Mouse (Mus musculus): ENCODE results near the gene Ctnna2. TPM values are rescaled to one million over a fixed set of nuclear protein-coding genes. Genes with fewer than 3 reads are reported as not detected.

The Ctnna2 gene
- polyA plus RNA-seq, 1 experiment from 2014 or later: 4.9 TPM

DNA sequence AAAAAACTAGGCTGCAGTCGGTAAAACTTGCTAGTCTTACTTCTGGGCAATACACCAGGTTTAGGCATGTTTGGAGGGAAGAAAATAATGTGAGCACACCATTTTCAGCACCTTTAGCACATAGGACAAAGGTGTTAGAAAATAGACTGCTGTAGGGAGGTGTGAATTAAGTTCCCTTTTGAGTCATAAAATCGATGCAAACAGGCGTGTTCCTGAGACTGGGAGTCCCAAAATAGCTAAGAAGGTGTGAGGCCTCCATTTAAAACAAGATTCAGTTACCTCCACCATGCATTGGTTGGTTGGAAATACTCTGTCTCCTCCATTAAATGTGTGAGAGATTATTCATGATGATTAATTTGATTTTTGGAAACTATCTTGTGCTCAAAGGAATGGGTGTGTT lies 50.1 kb downstream of the Ctnna2 start:
- Histone ChIP-seq H3K27ac (ENCODE audit: low read length) (no peak overlapping the region), H3K4me3 (ENCODE audit: low read length) (no peak overlapping the region), H3K9ac (ENCODE audit: low read depth, low read length) (no peak overlapping the region), H3K4me2 (ENCODE audit: low read depth, low read length) (no peak overlapping the region), H3K9me3 (ENCODE audit: control insufficient read depth, low read length) (no peaks in the 10 kb centered on the region), H3K4me1 (ENCODE audit: control insufficient read depth, insufficient read depth, low read length) (no peaks in the 10 kb centered on the region), H3K27me3 (replicated peaks; ENCODE audit: control insufficient read depth, insufficient read depth, low read length) (no peaks in the 10 kb centered on the region), H3K36me3 (ENCODE audit: control insufficient read depth, insufficient read depth, low read length) (no peaks in the 10 kb centered on the region)
- WGBS: 72% methylated on average over 3 of the region's 3 CpGs
- no peak for ATAC-seq

DNA sequence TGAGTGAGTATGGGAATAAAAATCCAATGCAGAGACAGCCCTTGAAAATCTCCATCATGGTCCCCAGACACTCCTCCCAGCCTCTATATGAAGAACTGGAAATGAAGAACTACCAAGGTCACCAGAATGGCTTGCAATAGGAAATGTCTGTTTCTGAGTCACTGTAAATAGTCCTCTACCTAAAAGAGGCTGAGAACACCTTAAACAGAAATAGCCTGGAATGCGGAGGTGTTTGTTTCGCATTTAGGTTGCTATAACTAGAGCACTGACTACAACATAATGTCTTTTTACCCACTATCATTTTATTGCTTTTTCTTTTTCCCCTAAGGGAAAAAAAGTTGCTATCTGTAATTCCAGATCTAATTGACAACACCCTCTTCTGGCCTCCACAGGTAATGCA lies 106.3 kb downstream of the Ctnna2 start:
- Histone ChIP-seq H3K36me3 (ENCODE audit: control insufficient read depth, insufficient read depth, low read length) (no peaks in the 10 kb centered on the region), H3K4me1 (ENCODE audit: control insufficient read depth, insufficient read depth, low read length) (no peaks in the 10 kb centered on the region), H3K4me2 (ENCODE audit: low read depth, low read length) (no peak overlapping the region), H3K9ac (ENCODE audit: low read depth, low read length) (no peak overlapping the region), H3K9me3 (ENCODE audit: control insufficient read depth, low read length) (no peaks in the 10 kb centered on the region), H3K27me3 (replicated peaks; ENCODE audit: control insufficient read depth, insufficient read depth, low read length) (no peaks in the 10 kb centered on the region), H3K4me3 (ENCODE audit: low read length) (no peak overlapping the region), H3K27ac (ENCODE audit: low read length) (no peak overlapping the region)
- WGBS: 90% methylated on average over 2 of the region's 2 CpGs
- ATAC-seq: no peak

DNA sequence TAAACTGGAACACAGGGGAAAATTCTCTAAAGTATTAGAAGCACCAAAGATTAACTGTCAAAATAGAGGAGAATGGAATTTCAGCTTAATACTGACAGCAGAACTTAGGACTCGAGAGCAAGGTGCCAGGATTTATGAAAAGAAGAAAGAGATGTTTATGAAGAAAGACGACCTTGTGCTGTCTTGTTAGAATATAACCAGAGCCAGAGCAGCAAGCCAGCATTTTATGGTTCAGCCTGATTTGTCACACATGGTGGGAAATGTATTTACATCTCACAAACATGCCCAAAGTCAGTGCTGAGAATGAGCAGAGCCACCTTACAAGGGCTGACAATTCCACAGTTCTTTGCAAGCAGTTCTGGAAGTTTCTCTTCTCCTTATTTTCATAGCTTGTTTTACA lies 110.2 kb downstream of the Ctnna2 start:
- no peaks in the 10 kb centered on the region for H3K27me3 ChIP-seq (replicated peaks; ENCODE audit: control insufficient read depth, insufficient read depth, low read length)
- no peak for ATAC-seq
- no peak overlapping the region for H3K4me2 ChIP-seq (ENCODE audit: low read depth, low read length)
- H3K9me3 ChIP-seq (ENCODE audit: control insufficient read depth, low read length): no peaks in the 10 kb centered on the region
- H3K4me3 ChIP-seq (ENCODE audit: low read length): no peak overlapping the region
- H3K4me1 ChIP-seq (ENCODE audit: control insufficient read depth, insufficient read depth, low read length): no peaks in the 10 kb centered on the region
- H3K27ac ChIP-seq (ENCODE audit: low read length): no peak overlapping the region
- 31% methylated on average over 2 of the region's 2 CpGs for WGBS
- H3K36me3 ChIP-seq (ENCODE audit: control insufficient read depth, insufficient read depth, low read length): no peaks in the 10 kb centered on the region
- no peak overlapping the region for H3K9ac ChIP-seq (ENCODE audit: low read depth, low read length)

DNA sequence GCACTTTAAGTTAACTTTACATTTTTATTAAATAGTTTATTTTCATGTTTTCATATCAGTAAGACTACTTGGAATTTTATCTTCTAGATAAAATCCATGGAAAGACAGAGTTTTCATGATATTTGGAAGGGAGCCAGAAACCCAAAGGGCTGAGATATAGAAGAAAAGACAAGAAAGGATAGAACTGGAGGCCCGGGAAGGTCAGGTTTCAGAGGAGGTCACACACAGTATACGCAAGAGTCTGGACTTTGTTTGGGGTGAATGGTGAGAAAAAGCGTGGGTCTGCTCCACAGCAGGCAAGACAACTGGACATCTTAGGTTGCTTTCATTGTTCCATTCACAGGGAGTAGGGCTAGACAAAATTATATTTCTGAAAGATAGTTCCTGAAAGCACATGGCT lies 111.4 kb downstream of the Ctnna2 start:
- no peak overlapping the region for H3K4me3 ChIP-seq (ENCODE audit: low read length)
- no peaks in the 10 kb centered on the region for H3K9me3 ChIP-seq (ENCODE audit: control insufficient read depth, low read length)
- no peak overlapping the region for H3K4me2 ChIP-seq (ENCODE audit: low read depth, low read length)
- no peaks in the 10 kb centered on the region for H3K27me3 ChIP-seq (replicated peaks; ENCODE audit: control insufficient read depth, insufficient read depth, low read length)
- H3K36me3 ChIP-seq (ENCODE audit: control insufficient read depth, insufficient read depth, low read length): no peaks in the 10 kb centered on the region
- ATAC-seq: no peak
- no peak overlapping the region for H3K27ac ChIP-seq (ENCODE audit: low read length)
- H3K4me1 ChIP-seq (ENCODE audit: control insufficient read depth, insufficient read depth, low read length): no peaks in the 10 kb centered on the region
- no peak overlapping the region for H3K9ac ChIP-seq (ENCODE audit: low read depth, low read length)
- WGBS: 32% methylated on average over 3 of the region's 3 CpGs

GRCm38 (mm10) chr6:77863379-77863778 lies 116.1 kb downstream of the Ctnna2 start:
- Histone ChIP-seq H3K36me3 (ENCODE audit: control insufficient read depth, insufficient read depth, low read length) (no peaks in the 10 kb centered on the region), H3K27me3 (replicated peaks; ENCODE audit: control insufficient read depth, insufficient read depth, low read length) (no peaks in the 10 kb centered on the region), H3K4me2 (ENCODE audit: low read depth, low read length) (no peak overlapping the region), H3K4me3 (ENCODE audit: low read length) (no peak overlapping the region), H3K9me3 (ENCODE audit: control insufficient read depth, low read length) (no peaks in the 10 kb centered on the region), H3K9ac (ENCODE audit: low read depth, low read length) (no peak overlapping the region), H3K27ac (ENCODE audit: low read length) (no peak overlapping the region), H3K4me1 (ENCODE audit: control insufficient read depth, insufficient read depth, low read length) (no peaks in the 10 kb centered on the region)
- WGBS: 86% methylated on average over 2 of the region's 2 CpGs
- no peak for ATAC-seq

DNA sequence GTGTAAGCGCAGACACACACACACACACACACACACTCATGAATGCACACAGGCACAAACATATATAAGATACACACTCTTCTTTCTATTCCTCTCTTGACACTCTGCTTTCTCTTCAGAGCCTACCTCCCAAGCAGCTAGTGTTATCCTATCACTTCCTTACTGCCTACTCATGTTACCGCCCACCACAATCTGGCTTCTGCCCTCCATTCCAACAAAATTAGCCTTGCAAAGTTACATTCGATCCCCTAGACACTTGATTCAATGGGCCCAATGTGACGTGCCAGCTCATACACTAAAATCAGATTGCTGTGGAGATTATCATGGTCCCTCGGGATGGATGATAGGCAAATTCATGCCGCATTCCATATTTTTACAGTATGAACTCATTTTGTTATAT lies 116.7 kb downstream of the Ctnna2 start:
- Histone ChIP-seq H3K27me3 (replicated peaks; ENCODE audit: control insufficient read depth, insufficient read depth, low read length) (no peaks in the 10 kb centered on the region), H3K4me2 (ENCODE audit: low read depth, low read length) (no peak overlapping the region), H3K36me3 (ENCODE audit: control insufficient read depth, insufficient read depth, low read length) (no peaks in the 10 kb centered on the region), H3K9ac (ENCODE audit: low read depth, low read length) (no peak overlapping the region), H3K9me3 (ENCODE audit: control insufficient read depth, low read length) (no peaks in the 10 kb centered on the region), H3K4me3 (ENCODE audit: low read length) (no peak overlapping the region), H3K27ac (ENCODE audit: low read length) (no peak overlapping the region), H3K4me1 (ENCODE audit: control insufficient read depth, insufficient read depth, low read length) (no peaks in the 10 kb centered on the region)
- 88% methylated on average over 6 of the region's 6 CpGs for WGBS
- ATAC-seq: no peak

- ATAC-seq: no peak
- H3K27ac ChIP-seq (ENCODE audit: low read length): no peak overlapping the region
- no peak overlapping the region for H3K4me3 ChIP-seq (ENCODE audit: low read length)
- H3K4me1 ChIP-seq (ENCODE audit: control insufficient read depth, insufficient read depth, low read length): no peaks in the 10 kb centered on the region
- no peaks in the 10 kb centered on the region for H3K27me3 ChIP-seq (replicated peaks; ENCODE audit: control insufficient read depth, insufficient read depth, low read length)
- no peak overlapping the region for H3K4me2 ChIP-seq (ENCODE audit: low read depth, low read length)
- whole genome bisulfite sequencing: 77% methylated on average over 1 of the region's 1 CpGs
- no peaks in the 10 kb centered on the region for H3K36me3 ChIP-seq (ENCODE audit: control insufficient read depth, insufficient read depth, low read length)
- H3K9me3 ChIP-seq (ENCODE audit: control insufficient read depth, low read length): no peaks in the 10 kb centered on the region
- H3K9ac ChIP-seq (ENCODE audit: low read depth, low read length): no peak overlapping the region
Observed at GRCm38 (mm10) chr6:77849438-77849837, 130.1 kb downstream of the Ctnna2 start.

DNA sequence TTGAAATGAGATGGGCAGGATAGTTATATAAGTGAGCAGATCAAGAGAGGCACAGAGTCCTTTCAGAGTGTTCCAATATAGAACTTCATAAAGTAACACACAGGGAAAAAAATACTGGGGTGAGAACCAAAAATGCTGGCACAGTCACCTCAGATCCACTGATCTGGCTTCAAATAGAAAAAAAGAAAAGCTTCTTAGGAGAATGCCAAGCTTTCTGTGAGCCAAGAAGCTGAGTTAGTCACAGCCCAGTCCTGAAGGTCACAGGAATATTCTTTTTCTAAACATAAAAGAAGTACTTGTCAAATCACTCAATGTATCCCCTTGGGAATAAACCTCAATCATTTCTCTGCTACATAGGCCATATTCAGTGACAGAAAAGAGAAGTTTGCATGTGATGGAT lies 130.7 kb downstream of the Ctnna2 start:
- Histone ChIP-seq H3K9me3 (ENCODE audit: control insufficient read depth, low read length) (no peaks in the 10 kb centered on the region), H3K27me3 (replicated peaks; ENCODE audit: control insufficient read depth, insufficient read depth, low read length) (no peaks in the 10 kb centered on the region), H3K4me1 (ENCODE audit: control insufficient read depth, insufficient read depth, low read length) (no peaks in the 10 kb centered on the region), H3K4me2 (ENCODE audit: low read depth, low read length) (no peak overlapping the region), H3K27ac (ENCODE audit: low read length) (no peak overlapping the region), H3K4me3 (ENCODE audit: low read length) (no peak overlapping the region), H3K9ac (ENCODE audit: low read depth, low read length) (no peak overlapping the region), H3K36me3 (ENCODE audit: control insufficient read depth, insufficient read depth, low read length) (no peaks in the 10 kb centered on the region)
- ATAC-seq: no peak

DNA sequence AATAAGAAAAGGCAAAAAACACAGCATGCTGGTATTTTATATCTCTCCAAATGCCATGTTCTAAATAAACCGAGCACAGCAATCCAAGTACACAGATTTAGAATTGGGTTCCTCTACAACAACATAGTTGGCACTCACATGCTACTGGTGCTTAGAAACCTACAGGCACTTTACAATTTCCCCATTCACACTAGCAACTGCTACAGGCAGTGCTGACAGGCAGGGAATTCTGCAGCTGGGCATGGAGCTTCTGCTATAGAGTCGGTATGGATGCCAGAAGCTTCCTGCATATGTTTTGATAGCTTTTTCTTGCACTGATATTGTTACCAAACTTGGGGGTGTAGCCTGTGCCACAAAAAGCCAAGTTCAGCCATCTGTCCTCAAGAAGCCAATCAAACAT lies 131.8 kb downstream of the Ctnna2 start:
- no peak overlapping the region for H3K4me3 ChIP-seq (ENCODE audit: low read length)
- H3K27ac ChIP-seq (ENCODE audit: low read length): no peak overlapping the region
- WGBS: 86% methylated on average over 2 of the region's 2 CpGs
- no peak overlapping the region for H3K4me2 ChIP-seq (ENCODE audit: low read depth, low read length)
- H3K9me3 ChIP-seq (ENCODE audit: control insufficient read depth, low read length): no peaks in the 10 kb centered on the region
- ATAC-seq: no peak
- no peaks in the 10 kb centered on the region for H3K27me3 ChIP-seq (replicated peaks; ENCODE audit: control insufficient read depth, insufficient read depth, low read length)
- no peak overlapping the region for H3K9ac ChIP-seq (ENCODE audit: low read depth, low read length)
- no peaks in the 10 kb centered on the region for H3K36me3 ChIP-seq (ENCODE audit: control insufficient read depth, insufficient read depth, low read length)
- no peaks in the 10 kb centered on the region for H3K4me1 ChIP-seq (ENCODE audit: control insufficient read depth, insufficient read depth, low read length)

DNA sequence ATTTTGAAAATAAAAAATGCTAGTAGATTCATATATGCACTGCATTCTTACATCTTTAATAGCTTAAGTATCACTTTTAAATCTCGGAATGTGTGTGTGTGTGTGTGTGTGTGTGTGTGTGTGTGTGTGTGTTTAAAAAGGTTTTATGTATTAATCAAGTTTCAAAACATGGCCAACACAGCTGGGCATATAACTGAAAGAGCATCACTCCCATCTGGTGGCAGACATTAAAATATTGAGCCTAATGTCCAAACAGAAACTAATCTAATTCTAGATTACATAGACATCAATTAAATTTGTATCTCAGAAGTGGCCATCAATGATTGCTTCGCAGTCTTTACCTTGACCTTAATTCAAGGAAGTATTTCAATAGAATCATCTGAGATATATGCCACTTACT lies 140.4 kb downstream of the Ctnna2 start:
- H3K4me3 ChIP-seq (ENCODE audit: low read length): no peak overlapping the region
- H3K27ac ChIP-seq (ENCODE audit: low read length): no peak overlapping the region
- no peaks in the 10 kb centered on the region for H3K36me3 ChIP-seq (ENCODE audit: control insufficient read depth, insufficient read depth, low read length)
- no peak overlapping the region for H3K4me2 ChIP-seq (ENCODE audit: low read depth, low read length)
- H3K4me1 ChIP-seq (ENCODE audit: control insufficient read depth, insufficient read depth, low read length): no peaks in the 10 kb centered on the region
- H3K9ac ChIP-seq (ENCODE audit: low read depth, low read length): no peak overlapping the region
- no peak for ATAC-seq
- no peaks in the 10 kb centered on the region for H3K9me3 ChIP-seq (ENCODE audit: control insufficient read depth, low read length)
- WGBS: 75% methylated on average over 2 of the region's 2 CpGs
- no peaks in the 10 kb centered on the region for H3K27me3 ChIP-seq (replicated peaks; ENCODE audit: control insufficient read depth, insufficient read depth, low read length)

Measured in intestine, embryonic 16.5 days (tissue).